Mouse (Mus musculus) liver, embryonic 13.5 days (tissue): ENCODE results near the gene Zfp658. TPM values are rescaled to one million over a fixed set of nuclear protein-coding genes. Genes with fewer than 3 reads are reported as not detected.

Experiments used
- ATAC-seq: fragments of 200-750 bp; cut with Nextera tagmentation; 2 replicates; pipeline ENCODE4 v1.8.0; 2017; ENCODE audit warnings: low read depth, mild to moderate bottlenecking, moderate number of reproducible peaks, moderate library complexity
- DNase-seq: peaks from one replicate; pipeline ENCODE4 v3.0.0; 2022
- H3K27ac ChIP-seq: fragments of 300-500 bp; sonication (generic); 2 replicates; pipeline ENCODE4 v1.5.1; 2015; ENCODE audit warnings: moderate library complexity, mild to moderate bottlenecking, inconsistent platforms
- H3K27me3 ChIP-seq: fragments of 300-500 bp; sonication (generic); 2 replicates; pipeline ENCODE4 v1.6.1; 2015; ENCODE audit warnings: mild to moderate bottlenecking, inconsistent platforms
- H3K36me3 ChIP-seq: fragments of 300-500 bp; sonication (generic); 2 replicates; pipeline ENCODE4 v1.6.1; 2015; ENCODE audit warnings: mild to moderate bottlenecking, inconsistent platforms
- H3K4me1 ChIP-seq: fragments of 300-500 bp; sonication (generic); replicated peaks from 2 replicates; pipeline ENCODE4 v1.6.1; 2015; ENCODE audit warnings: inconsistent platforms
- H3K4me2 ChIP-seq: fragments of 300-500 bp; sonication (generic); 2 replicates; pipeline ENCODE4 v1.6.1; 2015; ENCODE audit warnings: inconsistent platforms, mild to moderate bottlenecking, moderate library complexity
- H3K4me3 ChIP-seq: fragments of 300-500 bp; sonication (generic); replicated peaks from 2 replicates; pipeline ENCODE4 v1.5.1; 2015; ENCODE audit warnings: mild to moderate bottlenecking, inconsistent platforms
- H3K9ac ChIP-seq: fragments of 300-500 bp; sonication (generic); 2 replicates; pipeline ENCODE4 v1.6.1; 2015; ENCODE audit warnings: mild to moderate bottlenecking, inconsistent platforms
- H3K9me3 ChIP-seq: fragments of 300-500 bp; sonication (generic); replicated peaks from 2 replicates; pipeline ENCODE4 v1.6.1; 2016; ENCODE audit warnings: inconsistent platforms
- WGBS: fragments of 180-500 bp; shearing (Covaris S2); methylation state at CpG from one replicate; pipeline ENCODE4 v1.1.7; 2015; ENCODE audit not compliant: insufficient replicate concordance; 5-methylcytosine and 5-hydroxymethylcytosine counted together
- polyA plus RNA-seq: library from polyadenylated mRNA; unstranded; fragments of >200 nt; fragmentation: Nextera tagmentation; extraction: Ambion mirVana; gene quantifications from 2 replicates; pipeline ENCODE4 v1.2.1, GENCODE M21; 2015

Zfp658 gene
- polyA plus RNA-seq: 0.20 and 0.27 TPM in 2 replicates

DNA sequence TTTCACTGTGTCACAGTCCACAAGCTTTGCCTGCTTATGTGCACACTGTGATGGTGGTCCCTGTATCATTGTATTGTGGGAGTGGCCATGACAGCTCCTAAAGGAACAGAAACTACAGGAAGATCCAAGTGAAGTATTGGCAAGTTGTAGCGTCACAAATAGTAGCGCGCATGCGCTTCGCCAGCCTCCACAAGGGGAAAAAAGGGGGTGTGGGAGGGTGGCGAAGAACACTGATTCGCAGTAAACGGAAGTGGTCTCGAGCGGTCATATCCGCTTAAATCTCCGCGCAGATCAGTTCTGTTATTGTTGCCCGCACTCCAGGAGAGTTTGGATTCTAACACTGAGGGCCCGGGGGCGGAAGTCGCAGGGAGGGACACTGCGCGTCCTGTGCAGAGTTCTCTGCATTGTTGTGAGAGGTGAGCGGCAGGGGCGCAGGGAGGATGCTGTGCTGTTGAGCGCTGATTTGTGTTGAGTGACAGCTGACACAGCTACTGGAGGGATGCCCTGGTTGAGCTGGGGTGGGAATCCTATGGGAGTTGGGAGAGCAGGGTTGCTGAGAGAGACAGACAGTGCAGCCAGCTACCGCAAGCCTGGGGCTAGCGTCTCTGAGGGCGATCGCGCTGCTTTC, at the start of gene Zfp658:
TSS of gene Zfp658 (plus strand) at position 251 of the 628 bp plus-strand sequence.
- ATAC-seq (peak; percentile 68), DNase-seq (peak; percentile 32)
- no peaks in the 10 kb centered on the region for H3K36me3 ChIP-seq
- H3K27ac ChIP-seq: peak within 1 kb of the TSS; percentile 20; the same call in 1 of the 2 replicates
- H3K9ac ChIP-seq: peak within 1 kb of the TSS; percentile 62
- peak within 1 kb of the TSS; percentile 73 for H3K4me2 ChIP-seq
- peaks cover 10% of the 10 kb centered on the region; the same call in 1 of the 2 replicates for H3K4me1 ChIP-seq
- H3K27me3 ChIP-seq: no peaks in the 10 kb centered on the region
- 1% methylated on average over 27 of the region's 27 CpGs for WGBS
- peak within 1 kb of the TSS; percentile 63 for H3K4me3 ChIP-seq
- no peaks in the 10 kb centered on the region for H3K9me3 ChIP-seq

DNA sequence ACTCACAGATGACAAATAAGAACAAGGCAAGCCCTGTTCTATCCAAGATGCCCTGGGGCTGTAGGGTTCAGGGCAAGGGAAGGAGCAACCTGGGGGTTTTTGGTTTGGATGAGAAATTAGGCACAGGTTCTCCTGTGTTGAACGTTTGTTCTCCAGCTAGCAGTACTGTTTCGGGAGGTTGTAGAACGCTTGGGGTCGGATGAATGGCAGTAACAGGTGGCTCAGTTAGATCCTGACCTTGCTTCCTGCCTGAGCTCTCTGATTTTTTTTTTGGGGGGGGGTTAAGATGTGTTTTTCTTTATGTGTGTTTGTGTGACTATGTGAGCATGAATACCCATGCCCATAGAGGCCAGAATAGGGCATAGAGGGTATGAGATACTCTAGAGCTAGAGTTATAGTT, 49.5 kb upstream of the Zfp658 start:
- WGBS: 68% methylated on average over 4 of the region's 4 CpGs
- Histone ChIP-seq H3K27ac (no peak overlapping the region), H3K36me3 (no peaks in the 10 kb centered on the region), H3K9me3 (no peaks in the 10 kb centered on the region), H3K4me3 (no peak overlapping the region), H3K9ac (no peak overlapping the region), H3K4me2 (no peak overlapping the region), H3K27me3 (no peaks in the 10 kb centered on the region), H3K4me1 (no peaks in the 10 kb centered on the region)
- ATAC-seq (no peak), DNase-seq (no peak)

DNA sequence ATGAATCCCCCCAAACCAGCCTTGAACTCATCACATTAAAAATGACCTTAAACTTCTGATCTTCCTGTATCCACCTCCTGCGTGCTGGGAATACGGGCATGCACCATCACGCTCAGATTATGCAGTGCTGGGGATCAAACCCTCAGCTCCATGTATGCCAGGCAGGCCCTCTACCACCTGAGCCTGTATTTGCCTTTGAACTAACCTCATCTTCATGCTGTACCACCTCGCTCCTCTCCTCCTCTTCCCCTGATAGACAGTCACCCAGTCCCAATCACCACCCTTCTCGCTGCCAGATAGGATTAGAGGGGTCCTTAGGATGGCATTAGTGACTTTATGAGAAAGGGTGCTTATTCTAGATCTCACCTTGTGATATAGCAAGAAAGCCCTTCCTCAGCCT, 47.0 kb upstream of the Zfp658 start:
- no peak overlapping the region for H3K4me2 ChIP-seq
- H3K27ac ChIP-seq: no peak overlapping the region
- H3K36me3 ChIP-seq: no peaks in the 10 kb centered on the region
- 57% methylated on average over 5 of the region's 5 CpGs for WGBS
- H3K4me1 ChIP-seq: no peaks in the 10 kb centered on the region
- ATAC-seq (no peak), DNase-seq (no peak)
- no peaks in the 10 kb centered on the region for H3K27me3 ChIP-seq
- H3K9me3 ChIP-seq: no peaks in the 10 kb centered on the region
- no peak overlapping the region for H3K9ac ChIP-seq
- H3K4me3 ChIP-seq: no peak overlapping the region

DNA sequence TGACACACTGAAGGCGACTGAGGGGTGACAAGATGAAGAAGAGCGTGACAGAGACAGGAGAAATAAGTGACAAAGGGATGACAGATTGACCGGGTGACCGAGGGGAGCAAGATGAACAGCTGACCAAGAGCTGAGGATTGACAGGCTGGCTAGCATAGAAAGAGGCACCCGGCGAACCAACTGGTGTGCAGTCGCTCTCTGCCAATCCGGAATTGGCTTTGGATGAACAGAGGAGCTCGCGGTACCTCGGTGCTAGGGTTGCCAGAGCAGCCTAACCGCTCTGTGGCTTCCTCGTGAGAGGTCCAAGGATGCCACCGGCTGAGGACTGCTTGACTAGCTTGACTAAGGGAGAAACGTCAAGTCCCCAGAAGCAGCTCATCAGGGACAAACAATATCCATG, 43.7 kb upstream of the Zfp658 start:
- ATAC-seq (no peak), DNase-seq (no peak)
- no peak overlapping the region for H3K9ac ChIP-seq
- no peaks in the 10 kb centered on the region for H3K36me3 ChIP-seq
- no peaks in the 10 kb centered on the region for H3K9me3 ChIP-seq
- no peak overlapping the region for H3K4me2 ChIP-seq
- 71% methylated on average over 15 of the region's 15 CpGs for WGBS
- no peak overlapping the region for H3K4me3 ChIP-seq
- H3K4me1 ChIP-seq: no peaks in the 10 kb centered on the region
- H3K27me3 ChIP-seq: no peaks in the 10 kb centered on the region
- H3K27ac ChIP-seq: no peak overlapping the region

DNA sequence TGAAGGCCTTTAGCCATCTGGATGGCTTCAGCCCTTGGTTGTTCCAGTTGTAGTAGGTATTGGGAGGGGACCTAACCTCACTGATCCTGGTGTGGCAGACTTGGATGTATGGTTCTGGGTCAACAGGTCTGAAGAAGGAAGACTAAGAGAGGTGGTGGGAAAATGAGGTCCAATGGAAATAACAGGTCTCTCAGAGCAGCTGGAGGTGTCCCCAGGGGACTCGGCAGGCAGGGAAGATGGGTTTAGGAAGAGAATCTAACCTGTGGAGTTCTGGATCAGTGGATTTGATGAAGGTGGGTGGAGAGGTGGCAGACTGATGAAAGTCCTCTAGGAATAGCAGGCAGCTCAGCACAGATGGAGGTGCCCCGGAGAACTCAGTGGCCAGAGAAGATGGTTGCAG, 39.3 kb upstream of the Zfp658 start:
- Histone ChIP-seq H3K4me1 (no peaks in the 10 kb centered on the region), H3K36me3 (no peaks in the 10 kb centered on the region), H3K27me3 (no peaks in the 10 kb centered on the region), H3K4me2 (no peak overlapping the region), H3K4me3 (no peak overlapping the region), H3K27ac (no peak overlapping the region), H3K9me3 (no peaks in the 10 kb centered on the region), H3K9ac (no peak overlapping the region)
- DNase-seq: no peak
- no peak for ATAC-seq
- WGBS: 65% methylated on average over 2 of the region's 2 CpGs

DNA sequence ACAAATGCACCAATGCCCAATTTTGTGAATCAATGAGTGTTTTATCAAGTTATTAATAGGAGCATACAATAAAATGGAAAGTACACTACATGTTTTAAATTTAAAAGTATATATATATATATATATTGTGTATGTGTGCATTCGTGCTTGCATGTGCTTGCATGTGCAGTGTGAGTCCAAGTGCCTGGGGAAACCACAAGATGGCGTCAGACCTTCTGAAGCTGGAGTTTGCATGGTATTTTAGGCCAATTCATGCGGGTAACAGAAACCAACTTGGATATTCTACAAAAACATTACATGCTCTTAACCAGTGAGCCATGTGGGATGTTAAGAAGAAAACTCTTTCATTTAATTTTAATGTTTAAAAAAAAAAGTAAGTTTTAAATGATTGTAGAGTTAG, 36.7 kb upstream of the Zfp658 start:
- Histone ChIP-seq H3K4me1 (no peaks in the 10 kb centered on the region), H3K36me3 (no peaks in the 10 kb centered on the region), H3K4me3 (no peak overlapping the region), H3K4me2 (no peak overlapping the region), H3K9me3 (no peaks in the 10 kb centered on the region), H3K27ac (no peak overlapping the region), H3K27me3 (no peaks in the 10 kb centered on the region), H3K9ac (no peak overlapping the region)
- WGBS: 43% methylated on average over 3 of the region's 3 CpGs
- ATAC-seq (no peak), DNase-seq (no peak)

DNA sequence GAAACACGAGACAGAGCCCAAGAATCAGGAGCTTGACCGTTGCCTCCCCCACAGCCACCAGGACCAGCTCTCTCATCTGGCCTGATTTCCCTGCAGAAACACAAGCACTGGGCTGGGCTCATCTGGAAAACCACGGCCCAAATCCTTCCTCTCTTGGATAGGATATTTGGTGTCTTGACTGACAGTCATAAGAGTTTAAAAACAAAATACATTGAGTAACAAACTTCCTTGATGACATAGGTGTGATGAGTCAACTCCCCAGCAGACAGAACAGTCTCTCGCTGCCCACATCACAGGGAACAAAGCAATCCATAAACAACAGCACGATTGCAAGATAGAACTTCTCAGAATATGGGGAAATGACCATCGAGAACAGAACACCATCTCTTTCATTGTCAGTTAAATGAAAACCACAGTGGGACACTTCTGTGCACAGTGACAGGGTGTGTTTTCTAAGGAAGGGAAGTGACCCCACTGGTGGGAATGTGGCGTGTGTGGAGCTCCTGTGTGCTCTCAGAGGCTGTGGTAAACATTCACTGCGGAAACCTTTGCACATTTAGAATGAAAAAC, 31.8 kb upstream of the Zfp658 start:
- Histone ChIP-seq H3K36me3 (no peaks in the 10 kb centered on the region), H3K4me1 (no peaks in the 10 kb centered on the region), H3K9me3 (no peaks in the 10 kb centered on the region), H3K4me3 (no peak overlapping the region), H3K4me2 (no peak overlapping the region), H3K27me3 (no peaks in the 10 kb centered on the region), H3K27ac (no peak overlapping the region), H3K9ac (no peak overlapping the region)
- DNase-seq: no peak
- 37% methylated on average over 8 of the region's 8 CpGs for WGBS
- ATAC-seq: no peak

DNA sequence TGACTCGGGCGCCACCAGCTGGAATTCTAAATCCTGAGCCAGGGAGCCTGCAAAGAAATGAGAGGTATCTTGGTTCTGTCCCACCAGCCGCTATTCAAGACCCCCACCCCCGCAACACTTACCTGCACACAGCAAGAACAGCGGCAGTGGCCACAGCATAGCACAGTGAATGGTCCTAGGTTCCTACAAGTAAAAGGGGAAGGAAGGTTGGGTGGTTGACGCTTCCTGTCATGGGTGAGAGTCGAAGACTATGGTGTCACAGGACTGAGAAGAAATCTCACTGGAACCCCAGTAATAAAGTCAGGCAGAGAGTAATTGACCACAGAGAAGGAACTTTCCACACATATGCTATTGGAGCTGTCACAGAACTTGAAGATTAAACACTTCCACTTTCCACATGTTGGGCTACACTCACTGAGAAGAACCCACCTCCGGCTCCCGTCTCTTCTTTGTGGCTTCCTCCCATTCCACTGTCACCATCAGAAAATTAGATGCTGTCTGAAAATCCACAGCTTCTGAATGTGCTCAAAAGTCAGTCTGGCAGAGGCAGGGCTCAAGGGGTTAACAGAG, 29.0 kb upstream of the Zfp658 start:
- no peaks in the 10 kb centered on the region for H3K27me3 ChIP-seq
- H3K4me2 ChIP-seq: no peak overlapping the region
- DNase-seq: no peak
- H3K4me3 ChIP-seq: no peak overlapping the region
- H3K9me3 ChIP-seq: no peaks in the 10 kb centered on the region
- H3K36me3 ChIP-seq: no peaks in the 10 kb centered on the region
- WGBS: 28% methylated on average over 9 of the region's 9 CpGs
- no peak overlapping the region for H3K9ac ChIP-seq
- H3K4me1 ChIP-seq: no peaks in the 10 kb centered on the region
- peak overlapping the region; percentile 3; the same call in 1 of the 2 replicates for H3K27ac ChIP-seq
- 0 out of 2 replicates have a peak, but pooled peaks have one; percentile 47 for ATAC-seq

DNA sequence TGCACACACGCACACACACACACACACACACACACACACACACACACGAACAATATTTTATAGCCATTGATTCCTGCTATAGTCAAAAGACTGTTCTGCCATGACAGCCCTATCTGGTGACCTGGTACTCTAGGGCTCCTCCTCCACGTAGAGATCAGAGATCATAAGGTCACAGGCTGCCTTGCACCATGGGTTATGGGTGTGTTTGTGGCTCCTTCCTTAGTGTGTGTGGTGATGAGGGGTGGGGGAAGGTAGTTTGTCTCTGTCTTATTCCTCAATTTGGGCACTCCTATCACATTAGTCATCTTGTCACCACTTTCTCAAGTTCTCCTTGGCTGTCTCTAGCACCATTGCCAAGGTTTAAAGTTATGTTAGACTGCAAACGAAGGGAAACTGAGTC, 23.5 kb upstream of the Zfp658 start:
- Histone ChIP-seq H3K9ac (no peak overlapping the region), H3K27me3 (no peaks in the 10 kb centered on the region), H3K36me3 (no peaks in the 10 kb centered on the region), H3K27ac (no peak overlapping the region), H3K4me2 (no peak overlapping the region), H3K4me3 (no peak overlapping the region), H3K9me3 (no peaks in the 10 kb centered on the region), H3K4me1 (no peaks in the 10 kb centered on the region)
- no peak for DNase-seq
- WGBS: 46% methylated on average over 4 of the region's 4 CpGs
- no peak for ATAC-seq

DNA sequence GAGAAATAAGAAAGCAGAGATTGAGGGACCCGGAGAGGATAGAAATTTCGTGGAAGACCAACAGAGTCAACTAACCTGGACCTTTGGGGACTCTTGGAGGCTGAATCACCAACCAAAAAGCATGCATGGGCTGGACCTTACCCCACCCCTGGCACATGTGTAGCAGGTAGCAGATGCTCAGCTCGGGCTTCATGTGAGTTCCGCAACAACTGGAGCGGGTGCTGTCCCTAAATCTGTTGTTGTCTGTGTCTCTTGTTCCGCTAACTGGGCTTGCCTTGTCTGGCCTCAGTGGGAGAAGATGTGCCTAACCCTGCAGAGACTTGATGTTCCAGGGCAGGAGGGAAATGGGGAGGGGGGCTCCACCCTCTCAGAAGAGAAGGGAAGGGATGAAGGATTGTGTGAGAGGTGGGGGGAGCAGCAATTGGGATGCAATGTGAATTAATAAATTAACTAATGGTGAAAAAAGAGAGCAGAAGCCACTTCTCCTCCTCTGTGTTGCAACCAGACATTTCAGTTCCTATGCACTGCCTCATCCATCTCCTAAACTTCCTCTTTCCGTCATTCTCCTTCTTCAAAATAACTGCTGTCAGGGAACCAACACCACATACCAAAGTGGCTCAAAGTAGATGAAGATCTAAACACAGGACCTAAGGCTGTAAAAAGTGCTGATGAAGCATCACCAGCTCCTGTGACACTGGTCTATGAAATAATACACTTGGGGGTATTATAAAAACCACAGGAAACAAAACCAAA, 17.7 kb upstream of the Zfp658 start, which contains the start of gene Cd33:
TSS of gene Cd33 (minus strand) at position 204 of the 753 bp plus-strand sequence.
- ATAC-seq (no peak), DNase-seq (no peak)
- H3K4me2 ChIP-seq: no peak within 1 kb of the TSS
- H3K4me1 ChIP-seq: no peaks in the 10 kb centered on the region
- no peaks in the 10 kb centered on the region for H3K27me3 ChIP-seq
- H3K36me3 ChIP-seq: no peaks in the 10 kb centered on the region
- H3K27ac ChIP-seq: no peak within 1 kb of the TSS
- 37% methylated on average over 7 of the region's 7 CpGs for WGBS
- H3K9ac ChIP-seq: no peak within 1 kb of the TSS
- no peak within 1 kb of the TSS for H3K4me3 ChIP-seq
- H3K9me3 ChIP-seq: no peaks in the 10 kb centered on the region
